Mouse (Mus musculus) heart, adult 2 months (tissue): ENCODE data around the gene Fnbp4.

Experiments used
- CTCF ChIP-seq: fragments of 200-600 bp; IDR thresholded peaks from 2 replicates; pipeline ENCODE4 v1.8.1; 2022; ENCODE audit warnings: antibody characterized with exemption, mild to moderate bottlenecking, moderate library complexity
- EP300 ChIP-seq: fragments of 200-500 bp; IDR thresholded peaks from 2 replicates; pipeline ENCODE4 v1.6.1; 2011; ENCODE audit warnings: low read depth, low read length, control low read depth; ENCODE audit not compliant: insufficient read depth
- POLR2A ChIP-seq: fragments of 200-500 bp; IDR thresholded peaks from 2 replicates; pipeline ENCODE4 v1.6.1; 2011; ENCODE audit warnings: mild to moderate bottlenecking, low read depth, low read length, control low read depth; ENCODE audit not compliant: insufficient read depth

GRCm38 (mm10) chr2:90825515-90826172 lies 80.5 kb downstream of the Fnbp4 start:
- no peak for TF ChIP-seq CTCF
- TF ChIP-seq POLR2A = no peak
- TF ChIP-seq EP300 = no peak
